Mouse (Mus musculus) hindbrain, embryonic 16.5 days (tissue): ENCODE data around the gene Ino80e. TPM values are rescaled to one million over a fixed set of nuclear protein-coding genes. Genes with fewer than 3 reads are reported as not detected.
"Not testable (repeated sequence)": the region's sequence is repeated elsewhere in the genome, so short reads cannot be mapped to it uniquely, and the experiment has no call there.

Experiments
- ATAC-seq: fragments of 200-750 bp; cut with Nextera tagmentation; 2 replicates; pipeline ENCODE4 v1.8.0; 2017; ENCODE audit warnings: moderate TSS enrichment, moderate library complexity
- H3K27ac ChIP-seq: fragments of 300-500 bp; sonication (generic); 2 replicates; pipeline ENCODE4 v1.5.1; 2014; ENCODE audit warnings: low read depth, mild to moderate bottlenecking, control low read depth, low read length, moderate library complexity
- H3K27me3 ChIP-seq: fragments of 300-500 bp; sonication (generic); replicated peaks from 2 replicates; pipeline ENCODE4 v1.6.1; 2014; ENCODE audit warnings: low read length; ENCODE audit not compliant: control insufficient read depth, insufficient read depth
- H3K36me3 ChIP-seq: fragments of 300-500 bp; sonication (generic); 2 replicates; pipeline ENCODE4 v1.6.1; 2014; ENCODE audit warnings: mild to moderate bottlenecking, low read length, moderate library complexity, mixed read lengths; ENCODE audit not compliant: control insufficient read depth, insufficient read depth
- H3K4me1 ChIP-seq: fragments of 300-500 bp; sonication (generic); 2 replicates; pipeline ENCODE4 v1.6.1; 2014; ENCODE audit warnings: low read depth, low read length; ENCODE audit not compliant: control insufficient read depth, insufficient read depth
- H3K4me2 ChIP-seq: fragments of 300-500 bp; sonication (generic); 2 replicates; pipeline ENCODE4 v1.6.1; 2014; ENCODE audit warnings: mild to moderate bottlenecking, low read length, control low read depth, moderate library complexity
- H3K4me3 ChIP-seq: fragments of 300-500 bp; sonication (generic); 2 replicates; pipeline ENCODE4 v1.5.1; 2014; ENCODE audit warnings: mild to moderate bottlenecking, low read length, control low read depth, moderate library complexity
- H3K9ac ChIP-seq: fragments of 300-500 bp; sonication (generic); 2 replicates; pipeline ENCODE4 v1.6.1; 2014; ENCODE audit warnings: low read depth, mild to moderate bottlenecking, control low read depth, low read length, moderate library complexity
- H3K9me3 ChIP-seq: fragments of 300-500 bp; sonication (generic); 2 replicates; pipeline ENCODE4 v1.6.1; 2014; ENCODE audit warnings: mild to moderate bottlenecking, low read length, moderate library complexity; ENCODE audit not compliant: control insufficient read depth
- WGBS: fragments of 180-500 bp; shearing (Covaris S2); extraction: QIAGEN DNeasy Blood & Tissue Kit; methylation state at CpG from one replicate; pipeline ENCODE4 v1.1.7; 2014; 5-methylcytosine and 5-hydroxymethylcytosine counted together
- polyA plus RNA-seq: library from polyadenylated mRNA; unstranded; fragments of >200 nt; fragmentation: Nextera tagmentation; extraction: Ambion mirVana; gene quantifications from 2 replicates; pipeline ENCODE4 v1.2.1, GENCODE M21; 2015

Gene Ino80e
- polyA plus RNA-seq: 88.3 and 100 TPM in 2 replicates

- Histone ChIP-seq H3K9me3 (no peaks in the 10 kb centered on the region), H3K27ac (peak within 1 kb of the TSS; percentile 81), H3K36me3 (peaks cover 23% of the 10 kb centered on the region), H3K4me1 (peaks cover 22% of the 10 kb centered on the region), H3K9ac (peak within 1 kb of the TSS; percentile 68), H3K4me3 (peak within 1 kb of the TSS; percentile 57), H3K4me2 (peak within 1 kb of the TSS; percentile 83), H3K27me3 (no peaks in the 10 kb centered on the region)
- peak; percentile 74 for ATAC-seq
- 0% methylated on average over 41 of the region's 41 CpGs for WGBS
These were observed at the start of gene Ino80e for GRCm38 (mm10) chr7:126862147-126862784. Ino80e (minus strand) TSS chr7:126862377.

- H3K27ac ChIP-seq: no peak overlapping the region
- whole genome bisulfite sequencing: 85% methylated on average over 3 of the region's 3 CpGs
- no peak for ATAC-seq
These were observed 43.4 kb upstream of the Ino80e start for GRCm38 (mm10) chr7:126905590-126905989.

DNA sequence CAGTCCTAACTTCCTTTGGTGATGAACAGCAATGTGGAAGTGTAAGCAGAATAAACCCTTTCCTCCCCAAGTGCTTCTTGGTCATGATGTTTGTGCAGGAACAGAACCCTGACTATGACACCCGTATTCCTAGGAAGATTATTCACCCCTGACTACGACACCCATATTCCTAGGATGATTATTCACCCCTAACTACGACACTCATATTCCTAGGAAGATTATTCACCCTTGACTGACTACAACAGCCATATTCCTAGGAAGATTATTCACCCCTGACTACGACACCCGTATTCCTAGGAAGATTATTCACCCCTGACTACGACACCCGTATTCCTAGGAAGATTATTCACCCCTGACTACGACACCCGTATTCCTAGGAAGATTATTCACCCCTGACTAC is 37.6 kb upstream of the Ino80e start:
- 94% methylated on average over 7 of the region's 9 CpGs for WGBS
- not testable (repeated sequence) for H3K9ac ChIP-seq, H3K4me2 ChIP-seq, H3K27me3 ChIP-seq, ATAC-seq, H3K9me3 ChIP-seq, H3K36me3 ChIP-seq, H3K27ac ChIP-seq, H3K4me3 ChIP-seq
- H3K4me1 ChIP-seq: peaks cover 12% of the 10 kb centered on the region

More at GRCm38 (mm10) chr7:126905590-126905989, 43.4 kb upstream of the Ino80e start:
- Histone ChIP-seq H3K9ac (no peak overlapping the region), H3K4me2 (no peak overlapping the region), H3K9me3 (no peaks in the 10 kb centered on the region), H3K4me3 (no peak overlapping the region), H3K27me3 (no peaks in the 10 kb centered on the region), H3K36me3 (no peaks in the 10 kb centered on the region), H3K4me1 (no peaks in the 10 kb centered on the region)

DNA sequence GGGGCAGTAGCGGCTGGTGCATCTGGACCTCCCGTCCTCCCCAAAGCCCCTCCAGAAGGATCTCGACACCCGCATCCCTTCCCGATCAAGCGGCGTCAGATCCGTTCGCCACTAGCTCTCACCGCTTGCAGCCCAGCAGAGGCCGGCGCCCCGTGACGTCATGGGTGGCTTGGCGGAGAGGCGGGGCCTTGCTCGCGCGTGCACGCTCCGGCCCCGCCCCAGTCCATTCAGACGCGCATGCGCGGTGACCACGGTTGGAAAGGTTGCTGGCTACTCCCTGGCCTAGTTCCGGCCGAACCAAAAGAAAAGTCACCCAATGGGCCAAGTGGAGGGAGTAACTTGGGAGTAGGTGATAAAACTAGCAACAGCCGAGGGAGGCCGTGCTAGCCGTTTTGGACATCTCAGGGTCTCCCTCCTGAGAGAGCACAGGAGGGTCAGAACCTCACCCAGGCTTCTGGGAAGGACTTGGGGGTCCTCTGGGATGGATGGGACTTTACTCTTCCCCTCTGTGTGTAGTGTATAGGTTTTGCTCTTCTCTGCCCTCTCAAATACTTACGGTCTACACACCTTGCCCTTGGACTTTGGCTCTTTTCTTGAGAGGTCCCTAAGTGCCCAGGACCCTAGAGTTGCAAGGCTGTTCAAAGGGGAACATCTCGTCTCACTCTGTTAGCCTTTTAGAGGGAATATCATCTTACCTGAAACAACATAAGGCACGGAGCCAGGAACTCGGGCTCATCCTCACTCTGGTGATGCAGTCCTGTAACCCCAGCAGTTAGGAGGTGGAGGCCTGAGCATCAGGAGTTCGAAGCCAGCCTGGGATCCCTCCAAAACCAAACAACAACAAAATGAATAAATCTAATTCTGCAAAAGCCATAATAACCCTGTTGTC is 36.2 kb upstream of the Ino80e start:
- Histone ChIP-seq H3K4me3 (peak overlapping the region; percentile 63), H3K27me3 (no peaks in the 10 kb centered on the region), H3K9ac (peak overlapping the region; percentile 81), H3K27ac (peak overlapping the region; percentile 87), H3K36me3 (no peaks in the 10 kb centered on the region), H3K9me3 (no peaks in the 10 kb centered on the region), H3K4me1 (peaks cover 12% of the 10 kb centered on the region), H3K4me2 (peak overlapping the region; percentile 69)
- peak; percentile 95 for ATAC-seq
- WGBS: 12% methylated on average over 37 of the region's 37 CpGs

DNA sequence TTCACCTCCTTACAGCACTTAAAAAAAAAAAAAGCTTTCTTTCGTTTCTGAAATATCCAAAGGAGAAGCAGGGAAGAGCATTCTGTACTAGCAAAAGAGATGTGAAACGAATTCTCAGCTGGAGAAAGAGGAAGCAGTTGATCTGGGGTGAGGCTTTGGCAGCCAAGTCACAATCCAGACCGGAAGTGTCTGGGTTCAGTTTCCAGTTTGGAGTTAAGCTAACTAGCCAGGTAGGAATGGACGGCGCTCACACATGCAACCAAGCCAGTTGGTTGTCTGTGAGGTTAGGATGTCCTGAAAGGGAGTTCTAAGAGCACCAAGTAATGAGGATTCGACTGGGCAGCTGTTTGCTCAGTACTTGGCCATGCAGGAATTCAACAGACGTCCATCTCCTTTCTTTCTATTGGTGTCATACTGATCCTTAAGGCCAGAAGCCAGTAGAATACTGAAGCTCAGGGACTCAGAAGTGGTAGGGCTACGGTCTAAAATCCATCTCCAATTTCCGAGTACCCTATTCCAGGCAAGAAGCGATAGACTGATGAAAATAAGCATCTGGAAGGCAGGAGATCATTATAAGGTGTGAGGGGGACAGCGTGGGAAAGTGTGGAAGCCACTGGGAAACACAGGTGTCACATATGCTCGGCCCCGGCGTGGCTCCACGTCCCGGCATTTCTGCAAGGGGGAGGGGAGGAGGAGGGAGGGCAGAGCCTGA is 35.4 kb upstream of the Ino80e start:
- ATAC-seq: no peak
- Histone ChIP-seq H3K27ac (peak overlapping the region; percentile 87), H3K9ac (peak overlapping the region; percentile 81), H3K4me2 (peak overlapping the region; percentile 69), H3K9me3 (no peaks in the 10 kb centered on the region), H3K4me3 (peak overlapping the region; percentile 63), H3K4me1 (peaks cover 12% of the 10 kb centered on the region), H3K36me3 (no peaks in the 10 kb centered on the region), H3K27me3 (no peaks in the 10 kb centered on the region)
- 24% methylated on average over 16 of the region's 16 CpGs for WGBS

GRCm38 (mm10) chr7:126896912-126897311 is 34.7 kb upstream of the Ino80e start:
- H3K4me1 ChIP-seq: peaks cover 12% of the 10 kb centered on the region
- 91% methylated on average over 5 of the region's 5 CpGs for WGBS
- H3K27me3 ChIP-seq: no peaks in the 10 kb centered on the region
- H3K9me3 ChIP-seq: no peaks in the 10 kb centered on the region
- H3K9ac ChIP-seq: peak overlapping the region; percentile 81; the same call in 1 of the 2 replicates
- ATAC-seq: no peak
- H3K36me3 ChIP-seq: no peaks in the 10 kb centered on the region
- H3K4me3 ChIP-seq: no peak overlapping the region; the same call in 1 of the 2 replicates
- H3K4me2 ChIP-seq: peak overlapping the region; percentile 69; the same call in 1 of the 2 replicates
- no peak overlapping the region for H3K27ac ChIP-seq

DNA sequence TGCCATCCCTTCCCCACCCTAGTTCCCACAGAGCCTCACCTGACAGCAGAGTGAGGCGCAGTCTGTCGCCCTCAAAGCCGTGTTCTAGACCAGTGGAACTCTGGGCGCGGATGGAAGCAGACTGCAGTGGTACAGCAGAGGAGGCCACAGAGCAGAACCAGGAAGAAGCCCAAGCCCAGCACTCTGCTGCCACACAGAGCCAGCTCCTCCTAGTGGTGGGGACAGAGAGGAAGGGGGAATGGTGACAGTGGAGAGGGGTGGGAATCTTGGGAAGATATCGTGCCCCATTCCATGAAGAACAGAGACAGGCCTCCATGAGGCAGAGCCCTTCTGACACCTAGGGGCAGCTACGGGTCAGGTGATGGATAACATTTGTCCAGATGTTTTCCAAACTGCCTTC is 26.7 kb upstream of the Ino80e start:
- H3K4me2 ChIP-seq: no peak overlapping the region
- 54% methylated on average over 7 of the region's 7 CpGs for WGBS
- no peaks in the 10 kb centered on the region for H3K4me1 ChIP-seq
- 0 out of 2 replicates have a peak, but pooled peaks cover 2% of the 10 kb centered on the region for H3K36me3 ChIP-seq
- H3K27me3 ChIP-seq: no peaks in the 10 kb centered on the region
- no peak overlapping the region for H3K9ac ChIP-seq
- ATAC-seq: no peak
- H3K27ac ChIP-seq: no peak overlapping the region
- H3K9me3 ChIP-seq: no peaks in the 10 kb centered on the region
- no peak overlapping the region for H3K4me3 ChIP-seq

GRCm38 (mm10) chr7:126887281-126887680 is 25.1 kb upstream of the Ino80e start:
- H3K27me3 ChIP-seq: no peaks in the 10 kb centered on the region
- H3K4me1 ChIP-seq: peaks cover 10% of the 10 kb centered on the region
- 92% methylated on average over 5 of the region's 5 CpGs for WGBS
- H3K36me3 ChIP-seq: 0 out of 2 replicates have a peak, but pooled peaks cover 2% of the 10 kb centered on the region
- no peak overlapping the region for H3K4me2 ChIP-seq
- no peak overlapping the region for H3K9ac ChIP-seq
- H3K27ac ChIP-seq: no peak overlapping the region
- no peaks in the 10 kb centered on the region for H3K9me3 ChIP-seq
- H3K4me3 ChIP-seq: no peak overlapping the region
- no peak for ATAC-seq
